Comparison of ENCODE assay signal across 27 mouse cellular contexts in genomic region chr13:112194991-112195390, GRCm38 (mm10).
"Had no signal": no experiment of that assay in that cellular context is flagged by ENCODE, and none has a peak within 500 bp of the region (broad histone marks: within the 10 kb centered on the region; RNA-seq: fewer than 3 reads in every experiment).

No protein-coding gene starts in this region.

- H3K9me3 ChIP-seq: embryonic facial prominence, embryonic 12.5 days; embryonic facial prominence, embryonic 13.5 days; embryonic facial prominence, embryonic 15.5 days; forebrain, embryonic 10.5 days; forebrain, embryonic 12.5 days; forebrain, embryonic 13.5 days; forebrain, embryonic 15.5 days; heart, embryonic 10.5 days had no signal

- H3K9ac ChIP-seq: embryonic facial prominence, embryonic 12.5 days; embryonic facial prominence, embryonic 13.5 days; embryonic facial prominence, embryonic 15.5 days; forebrain, embryonic 12.5 days; forebrain, embryonic 13.5 days; forebrain, embryonic 15.5 days; forebrain, postnatal 0 days had no signal

- ATAC-seq: forebrain, embryonic 13.5 days; forebrain, embryonic 14.5 days; forebrain, embryonic 15.5 days; forebrain, embryonic 16.5 days; forebrain, postnatal 0 days had no signal

- H3K27me3 ChIP-seq: embryonic facial prominence, embryonic 12.5 days; embryonic facial prominence, embryonic 15.5 days; forebrain, embryonic 13.5 days had no signal

- H3K27ac ChIP-seq: embryonic facial prominence, embryonic 12.5 days; embryonic facial prominence, embryonic 13.5 days; embryonic facial prominence, embryonic 15.5 days; forebrain, embryonic 10.5 days; forebrain, embryonic 12.5 days; forebrain, embryonic 13.5 days; forebrain, embryonic 15.5 days; gastrocnemius, adult 2 months; heart, adult 2 months; heart, embryonic 10.5 days had no signal

- H3K4me1 ChIP-seq: forebrain, embryonic 13.5 days had no signal

- H3K4me3 ChIP-seq: embryonic facial prominence, embryonic 12.5 days; embryonic facial prominence, embryonic 13.5 days; embryonic facial prominence, embryonic 15.5 days; erythroblast, embryonic 14.5 days; forebrain, embryonic 10.5 days; forebrain, embryonic 12.5 days; forebrain, embryonic 13.5 days; forebrain, embryonic 15.5 days; gastrocnemius, adult 2 months; heart, adult 2 months; heart, embryonic 10.5 days had no signal

- H3K4me2 ChIP-seq: embryonic facial prominence, embryonic 12.5 days; embryonic facial prominence, embryonic 13.5 days; embryonic facial prominence, embryonic 15.5 days; forebrain, embryonic 12.5 days; forebrain, embryonic 13.5 days; forebrain, embryonic 15.5 days had no signal

- H3K36me3 ChIP-seq: embryonic facial prominence, embryonic 12.5 days; embryonic facial prominence, embryonic 13.5 days; embryonic facial prominence, embryonic 15.5 days; forebrain, embryonic 10.5 days; forebrain, embryonic 12.5 days; forebrain, embryonic 15.5 days; heart, embryonic 10.5 days had no signal

- DNase-seq: cerebellum, adult 8-10 months; cerebellum, adult 9-10 months; cerebellum, adult 9-11 months; cerebellum, postnatal 10 days; cerebellum, postnatal 14 days; cerebellum, postnatal 25 days; cerebellum, postnatal 36 days; embryo, embryonic 11 days; forebrain, postnatal 0 days; gastrocnemius, adult 2 months; gastrocnemius, postnatal 10 days; gastrocnemius, postnatal 14 days; gastrocnemius, postnatal 25 days; gastrocnemius, postnatal 36 days; heart, adult 18-20 months; heart, adult 2 months had no signal
